Mouse (Mus musculus) thymus, postnatal 0 days (tissue): ENCODE measurements around the gene Wfikkn2. TPM values are rescaled to one million over a fixed set of nuclear protein-coding genes. Genes with fewer than 3 reads are reported as not detected.
"Not testable (repeated sequence)": the region's sequence is repeated elsewhere in the genome, so short reads cannot be mapped to it uniquely, and the experiment has no call there.

Source experiments
- DNase-seq: peaks from one replicate; pipeline ENCODE4 v3.0.0-alpha.2; 2015; ENCODE audit warnings: low spot score
- polyA plus RNA-seq: library from polyadenylated mRNA; unstranded; fragments of >200 nt; fragmentation: Nextera tagmentation; extraction: Ambion mirVana; gene quantifications from 2 replicates; pipeline ENCODE4 v1.2.1, GENCODE M21; 2015

Gene Wfikkn2
- polyA plus RNA-seq = 17.5 and 19.5 TPM in 2 replicates

- no peak for DNase-seq
Observed at GRCm38 (mm10) chr11:94245955-94246788, at the start of gene Wfikkn2. Gene Wfikkn2, minus strand, starts transcription at chr11:94246005.

- DNase-seq = no peak
Observed at GRCm38 (mm10) chr11:94294996-94295845, 49.4 kb upstream of the Wfikkn2 start.

- DNase-seq = no peak
Observed at GRCm38 (mm10) chr11:94290062-94290740, 44.4 kb upstream of the Wfikkn2 start.

- no peak for DNase-seq
Observed at GRCm38 (mm10) chr11:94287105-94287504, 41.3 kb upstream of the Wfikkn2 start.

- DNase-seq = no peak
Observed at GRCm38 (mm10) chr11:94285886-94286574, 40.2 kb upstream of the Wfikkn2 start.

GRCm38 (mm10) chr11:94283536-94284099 is 37.8 kb upstream of the Wfikkn2 start:
- no peak for DNase-seq

GRCm38 (mm10) chr11:94282291-94282690 is 36.5 kb upstream of the Wfikkn2 start:
- no peak for DNase-seq

GRCm38 (mm10) chr11:94281199-94282181 is 35.7 kb upstream of the Wfikkn2 start, which contains the start of gene Gm21885:
Gene Gm21885, plus strand, starts transcription at chr11:94281873.
- DNase-seq = no peak

- DNase-seq = peak; percentile 86
Observed at GRCm38 (mm10) chr11:94276869-94277337, 31.1 kb upstream of the Wfikkn2 start.

GRCm38 (mm10) chr11:94275686-94276085 is 29.9 kb upstream of the Wfikkn2 start:
- peak; percentile 27 for DNase-seq

- no peak for DNase-seq
Observed at GRCm38 (mm10) chr11:94275226-94275625, 29.4 kb upstream of the Wfikkn2 start.

- DNase-seq = no peak
Observed at GRCm38 (mm10) chr11:94274206-94274867, 28.5 kb upstream of the Wfikkn2 start.

- no peak for DNase-seq
Observed at GRCm38 (mm10) chr11:94272960-94273927, 27.4 kb upstream of the Wfikkn2 start.

GRCm38 (mm10) chr11:94271015-94271414 is 25.2 kb upstream of the Wfikkn2 start:
- no peak for DNase-seq

- DNase-seq = no peak
Observed at GRCm38 (mm10) chr11:94269906-94270305, 24.1 kb upstream of the Wfikkn2 start.

- no peak for DNase-seq
Observed at GRCm38 (mm10) chr11:94268761-94269160, 23.0 kb upstream of the Wfikkn2 start.

GRCm38 (mm10) chr11:94266155-94266554 is 20.4 kb upstream of the Wfikkn2 start:
- not testable (repeated sequence) for DNase-seq
